Mouse (Mus musculus): Measurements from ENCODE around the gene Casq1.
A peak's percentile ranks its signal among the peaks of the same experiment; 100 is the strongest.
"Not testable (repeated sequence)": the region's sequence is repeated elsewhere in the genome, so short reads cannot be mapped to it uniquely, and the experiment has no call there.

Casq1 gene

DNA sequence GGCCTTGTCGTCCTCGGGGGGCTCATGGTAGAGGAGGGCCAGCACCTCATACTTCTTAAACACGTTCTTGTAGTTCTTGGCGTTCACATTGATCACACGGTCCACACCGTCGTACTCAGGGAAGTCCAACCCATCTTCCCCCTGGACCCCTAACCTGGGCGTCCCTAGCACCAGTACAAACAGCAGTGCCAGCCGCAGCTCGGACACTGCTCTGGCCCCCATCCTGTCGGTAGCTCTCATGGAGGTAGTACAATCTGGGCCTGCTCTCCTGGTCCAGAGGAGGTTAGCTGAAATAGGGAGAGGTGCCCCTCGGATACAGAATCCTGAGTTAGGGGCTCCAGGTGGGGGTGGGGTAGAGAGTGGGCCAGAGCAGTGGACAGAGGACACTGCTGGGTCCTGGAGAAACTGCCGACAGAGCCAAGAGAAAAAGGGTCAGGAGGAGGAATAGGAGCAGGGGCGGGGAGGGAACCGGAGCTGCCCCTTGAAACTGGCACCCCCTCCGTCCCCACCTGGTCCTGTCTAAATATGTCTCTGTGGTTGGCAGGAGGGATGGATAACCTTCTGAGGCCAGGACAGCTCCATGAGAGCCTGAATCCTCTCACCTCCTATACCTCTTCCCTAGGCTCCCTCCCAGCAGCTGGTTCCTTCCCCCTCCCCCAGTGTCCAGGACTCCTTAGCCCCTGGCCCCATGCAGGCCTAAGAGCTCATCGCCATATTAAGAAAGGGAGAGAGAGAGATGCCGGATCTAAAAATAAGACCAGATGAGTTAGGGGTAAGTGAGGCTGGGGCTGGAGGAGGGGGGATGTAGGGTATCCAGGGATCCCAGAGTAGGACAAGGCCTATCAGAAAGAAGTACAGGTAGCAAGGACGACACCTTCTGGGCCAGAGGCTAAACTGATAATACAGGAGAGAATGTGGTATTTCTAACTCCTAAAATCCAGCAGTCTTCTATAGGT is at the start of gene Casq1:
Gene Casq1 (minus strand): TSS at position 418 of the 956 bp plus-strand sequence.
- no peak for DNase-seq (ENCODE audit: low spot score)

DNA sequence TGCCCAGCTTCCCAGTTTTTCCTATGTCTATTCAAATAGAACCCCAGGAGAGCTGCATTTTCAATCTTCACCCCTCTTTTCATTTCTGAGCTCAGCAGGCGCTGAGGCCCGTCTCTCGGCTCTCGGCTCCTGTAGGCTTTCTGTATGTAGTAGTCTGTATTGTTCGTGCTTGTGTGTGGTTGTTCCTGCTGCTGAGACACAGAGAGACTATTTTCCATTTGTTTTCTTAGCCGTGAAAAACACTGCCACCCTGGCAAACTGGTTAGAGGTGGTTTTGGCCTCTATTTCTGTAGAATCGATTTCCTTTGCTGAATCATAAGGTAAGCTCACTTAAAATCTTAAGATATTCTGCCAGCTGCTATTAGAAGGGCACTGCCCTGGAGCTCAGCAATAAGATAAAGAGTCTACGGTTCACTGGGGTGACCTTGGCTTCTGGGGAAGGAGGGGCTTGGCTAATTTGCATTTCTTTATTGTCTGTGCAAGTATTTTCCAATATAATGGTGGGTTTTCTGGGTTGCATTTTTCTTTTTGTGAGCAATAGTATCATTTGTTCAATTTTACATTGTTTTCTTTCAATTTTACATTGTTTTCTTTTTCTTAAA is 41.9 kb upstream of the Casq1 start, which contains the start of gene Igsf8:
Gene Igsf8 (plus strand): TSS at position 165 of the 602 bp plus-strand sequence.
- DNase-seq (ENCODE audit: low spot score) = no peak

DNA sequence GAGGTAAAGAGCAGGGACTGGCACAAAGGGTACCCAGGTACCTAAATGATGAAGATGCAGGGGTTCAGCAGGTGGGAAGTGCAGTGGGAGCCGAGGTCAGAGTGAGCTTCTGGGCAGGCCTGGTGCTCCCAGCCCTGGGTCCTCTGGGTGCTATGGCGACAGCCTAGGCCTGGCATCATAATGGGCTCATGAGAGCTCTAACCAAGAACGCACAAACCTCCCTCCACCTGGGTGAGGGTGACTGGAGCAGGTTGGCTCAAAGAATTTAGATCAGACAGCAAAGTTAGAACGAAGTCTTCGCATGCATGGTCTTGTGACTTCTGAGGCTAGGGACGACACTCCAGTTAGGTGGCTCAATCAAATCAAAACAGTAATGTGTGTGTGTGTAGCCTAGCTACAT is 38.6 kb upstream of the Casq1 start, which contains the start of gene Atp1a4:
Gene Atp1a4 (minus strand): TSS at position 101 of the 400 bp plus-strand sequence.
- no peak for DNase-seq (ENCODE audit: low spot score)

- no peak for DNase-seq (ENCODE audit: low spot score)
These were observed 28.0 kb upstream of the Casq1 start for GRCm38 (mm10) chr1:172247679-172248078.

DNA sequence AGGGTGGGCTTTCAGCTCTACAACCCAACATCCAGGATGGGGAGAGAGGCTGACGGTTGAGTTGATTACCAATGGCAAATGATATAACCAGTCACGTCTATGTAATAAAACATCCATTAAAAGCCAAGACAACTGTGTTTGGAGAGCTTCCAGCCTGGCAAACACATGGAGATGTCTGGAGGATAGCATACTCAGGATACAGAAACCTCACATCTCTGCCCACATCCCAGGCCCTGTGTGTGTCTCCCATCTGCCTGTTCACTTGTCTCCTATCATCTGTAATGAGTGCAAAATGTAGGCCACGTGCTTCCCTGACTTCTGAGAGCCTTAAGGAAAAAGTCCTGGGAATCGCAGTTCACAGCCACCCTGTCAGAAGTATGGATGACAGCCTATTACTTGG is 27.5 kb upstream of the Casq1 start:
- DNase-seq (ENCODE audit: low spot score) = no peak

GRCm38 (mm10) chr1:172244645-172245044 is 25.0 kb upstream of the Casq1 start:
- DNase-seq (ENCODE audit: low spot score) = not testable (repeated sequence)

DNA sequence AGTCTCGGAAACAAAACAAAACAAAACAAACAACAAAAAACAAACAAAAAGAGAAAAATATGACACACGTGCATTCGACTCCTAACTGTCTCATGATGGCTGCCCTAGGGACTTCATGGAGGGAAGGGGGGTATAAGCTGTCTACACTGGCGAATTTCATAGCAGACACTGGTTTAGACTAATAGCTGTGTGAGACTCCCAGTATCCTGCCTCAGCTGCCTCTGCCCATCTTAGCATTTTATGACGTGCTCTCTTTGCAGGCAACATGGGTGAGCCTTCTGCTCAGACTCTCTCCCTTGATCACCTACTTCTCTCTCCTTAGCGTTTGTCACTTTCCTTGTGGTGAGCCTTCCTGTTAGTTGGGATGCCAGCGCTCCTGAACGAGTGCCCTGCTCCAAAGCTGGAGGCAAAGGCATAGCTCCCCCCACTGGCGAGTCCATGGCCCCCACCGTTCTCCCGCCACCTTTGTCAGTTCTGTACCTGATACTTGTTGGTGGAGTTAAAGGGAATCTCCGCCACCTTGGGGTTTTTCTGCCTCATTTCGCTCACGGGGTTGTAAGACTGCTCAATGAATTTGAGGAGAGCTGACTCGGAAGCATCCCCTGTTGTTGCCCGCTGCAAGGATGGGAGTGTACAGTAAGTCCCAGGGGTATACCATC is 24.0 kb upstream of the Casq1 start:
- no peak for DNase-seq (ENCODE audit: low spot score)

- DNase-seq (ENCODE audit: low spot score) = no peak
These were observed 22.7 kb upstream of the Casq1 start for GRCm38 (mm10) chr1:172242401-172242800.

DNA sequence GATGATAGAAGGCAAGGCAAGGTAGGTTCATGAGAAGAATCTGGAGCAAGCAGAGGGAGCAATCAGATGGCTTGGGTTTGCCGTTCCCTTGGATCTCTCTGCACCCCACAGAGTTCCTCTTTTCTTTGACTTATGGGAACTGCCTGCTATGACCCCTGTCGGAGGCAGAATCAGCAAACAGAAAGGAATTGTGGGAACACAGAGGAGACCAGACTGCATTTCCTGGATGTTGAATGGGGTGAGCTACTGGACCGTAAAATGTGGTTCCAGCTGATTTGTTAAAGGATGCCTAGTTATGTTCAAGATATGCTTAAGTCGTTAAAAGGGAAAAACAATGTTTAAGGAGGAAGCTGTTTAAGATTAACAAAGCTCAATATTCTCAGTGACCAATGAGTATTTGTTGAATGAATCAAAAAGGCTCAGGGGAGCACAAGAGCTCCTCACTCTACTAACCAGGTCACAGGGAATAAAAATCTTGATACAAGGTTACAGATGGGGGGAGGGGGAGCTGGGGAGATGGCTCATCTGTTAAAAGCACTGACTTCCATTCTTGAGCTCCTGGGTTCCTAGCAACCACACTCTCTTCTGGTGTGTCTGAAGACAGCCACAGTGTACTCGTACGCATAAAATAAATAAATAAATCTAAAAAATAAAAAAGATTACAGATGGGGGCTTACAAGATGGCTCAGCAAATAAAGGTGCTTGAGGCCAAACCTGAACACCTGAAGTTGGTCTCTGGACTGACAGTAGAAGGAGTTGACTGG is 21.5 kb upstream of the Casq1 start:
- DNase-seq (ENCODE audit: low spot score) = no peak

GRCm38 (mm10) chr1:172229215-172229614 is 9.5 kb upstream of the Casq1 start:
- DNase-seq (ENCODE audit: low spot score) = no peak

DNA sequence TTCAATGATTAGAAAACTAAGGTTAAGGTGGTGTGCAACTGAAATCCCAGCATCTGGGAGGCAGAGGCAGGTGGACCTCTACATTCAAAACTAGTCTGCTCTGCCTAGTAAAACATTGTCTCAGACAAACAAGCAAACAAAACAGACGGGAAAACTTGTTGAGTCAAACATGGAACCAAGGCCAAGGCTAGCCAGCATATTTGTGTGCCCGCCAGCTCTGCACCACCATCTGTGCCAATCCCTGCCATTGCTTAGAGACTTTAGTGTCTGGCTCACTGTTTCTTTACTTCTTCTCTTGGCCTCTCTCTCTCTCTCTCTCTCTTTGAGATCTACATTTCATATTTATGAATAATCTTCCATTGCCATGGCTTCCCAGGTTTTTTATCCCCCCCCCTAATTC is 8.5 kb upstream of the Casq1 start:
- no peak for DNase-seq (ENCODE audit: low spot score)

GRCm38 (mm10) chr1:172221297-172222063 is 1.8 kb upstream of the Casq1 start:
- no peak for DNase-seq (ENCODE audit: low spot score)

- no peak for DNase-seq (ENCODE audit: low spot score)
These were observed 746 bp upstream of the Casq1 start for GRCm38 (mm10) chr1:172220414-172220813.

- no peak for DNase-seq (ENCODE audit: low spot score)
These were observed 1.3 kb downstream of the Casq1 start for GRCm38 (mm10) chr1:172218164-172218910.

DNA sequence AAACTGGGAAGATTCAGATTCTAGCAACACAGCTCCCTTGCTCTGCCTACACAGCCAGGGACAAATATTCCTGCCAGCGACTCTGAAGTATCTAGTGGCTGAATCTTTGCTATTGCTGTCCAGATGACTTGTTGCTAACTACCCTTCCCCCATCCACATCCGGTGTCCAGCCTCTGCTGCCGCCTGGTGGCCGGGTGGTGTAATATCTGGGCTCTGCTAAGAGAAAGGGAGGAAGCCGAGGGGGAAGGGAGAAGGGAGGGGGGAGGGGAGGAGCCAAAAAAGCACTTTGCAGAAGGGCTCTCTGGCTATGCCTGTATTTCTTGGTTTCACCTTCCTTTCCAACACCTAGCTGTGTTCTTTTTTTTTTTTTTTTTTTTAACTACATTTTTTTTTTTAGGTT is 2.5 kb downstream of the Casq1 start:
- peak; percentile 91 for DNase-seq (ENCODE audit: low spot score)

DNA sequence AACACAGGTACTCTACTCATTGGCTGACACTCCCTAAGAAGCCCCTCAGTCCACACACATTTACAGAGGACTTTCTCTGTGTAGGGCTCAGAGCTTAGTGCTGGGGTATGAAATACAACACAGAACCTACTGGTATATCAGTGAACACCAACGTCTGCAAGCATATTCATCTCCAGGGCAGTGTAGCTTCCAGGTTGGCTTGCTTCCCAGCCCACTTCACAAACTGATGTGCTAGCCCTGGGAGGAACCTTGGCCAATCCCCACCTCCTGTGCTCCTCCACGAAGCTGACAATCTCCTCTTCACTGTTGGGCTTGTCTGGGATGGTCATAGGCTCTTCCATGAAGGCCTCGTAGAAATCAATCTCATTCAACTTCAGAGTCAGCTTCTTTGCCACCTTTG is 4.9 kb downstream of the Casq1 start:
- DNase-seq (ENCODE audit: low spot score) = no peak

GRCm38 (mm10) chr1:172213771-172214170 is 5.9 kb downstream of the Casq1 start:
- DNase-seq (ENCODE audit: low spot score) = no peak

DNA sequence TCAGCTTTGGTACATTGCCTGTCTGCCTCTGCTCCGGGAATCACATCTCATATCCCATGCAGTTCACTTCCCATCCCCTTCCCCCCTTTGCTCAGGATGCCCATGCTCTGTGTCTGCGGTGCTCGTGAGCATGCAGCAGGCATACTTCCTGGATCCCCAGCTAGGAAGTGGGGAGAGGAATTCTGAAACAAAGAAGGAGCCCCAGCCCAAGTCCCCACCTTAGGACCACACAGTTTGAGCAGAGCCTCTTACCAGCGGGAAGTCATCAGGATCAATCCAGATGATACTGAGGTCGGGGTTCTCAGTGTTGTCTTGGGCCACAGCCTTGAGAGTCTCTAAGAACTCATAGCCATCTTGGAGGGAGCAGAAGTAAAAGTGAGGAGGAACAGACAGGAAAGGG is 6.9 kb downstream of the Casq1 start:
- no peak for DNase-seq (ENCODE audit: low spot score)

- peak; percentile 57 for DNase-seq (ENCODE audit: low spot score)
These were observed 12.5 kb downstream of the Casq1 start for GRCm38 (mm10) chr1:172207111-172207584.
